Mouse (Mus musculus) adrenal gland, adult 8-10 months (tissue): ENCODE results near the gene Olfr1056. TPM values are rescaled to one million over a fixed set of nuclear protein-coding genes. Genes with fewer than 3 reads are reported as not detected.
"Not testable (repeated sequence)": the region's sequence is repeated elsewhere in the genome, so short reads cannot be mapped to it uniquely, and the experiment has no call there.

Experiments
- DNase-seq: peaks from one replicate; pipeline ENCODE4 v3.0.0; 2022
- total RNA-seq, 4 experiments: library from RNA; stranded (reverse); gene quantifications; 2 replicates each; pipeline ENCODE4 v1.2.4; 2022

Olfr1056 gene
- total RNA-seq: not detected

DNA sequence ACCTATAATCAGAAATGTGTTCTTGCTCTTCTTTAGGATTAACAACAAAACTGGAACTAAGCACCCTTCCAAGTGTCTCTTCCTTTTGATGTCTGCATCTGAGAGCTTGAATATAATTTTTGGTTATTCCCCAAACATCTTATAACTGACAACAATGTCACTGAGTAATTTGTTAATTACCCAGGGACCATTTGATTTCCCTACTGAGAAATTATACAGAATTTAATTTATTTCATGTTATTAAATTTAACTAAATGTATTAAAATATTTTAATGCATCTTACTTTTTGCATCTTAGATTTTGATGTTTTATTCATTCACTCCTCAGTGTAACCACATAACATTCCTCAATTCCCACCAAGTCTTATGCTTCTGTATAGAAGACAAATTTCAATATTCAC, at the start of gene Olfr1056:
Olfr1056 (minus strand) TSS at position 101 of the 400 bp plus-strand sequence.
- no peak for DNase-seq

- DNase-seq: no peak
These were observed 32.8 kb upstream of the Olfr1056 start for GRCm38 (mm10) chr2:86395114-86395513.

DNA sequence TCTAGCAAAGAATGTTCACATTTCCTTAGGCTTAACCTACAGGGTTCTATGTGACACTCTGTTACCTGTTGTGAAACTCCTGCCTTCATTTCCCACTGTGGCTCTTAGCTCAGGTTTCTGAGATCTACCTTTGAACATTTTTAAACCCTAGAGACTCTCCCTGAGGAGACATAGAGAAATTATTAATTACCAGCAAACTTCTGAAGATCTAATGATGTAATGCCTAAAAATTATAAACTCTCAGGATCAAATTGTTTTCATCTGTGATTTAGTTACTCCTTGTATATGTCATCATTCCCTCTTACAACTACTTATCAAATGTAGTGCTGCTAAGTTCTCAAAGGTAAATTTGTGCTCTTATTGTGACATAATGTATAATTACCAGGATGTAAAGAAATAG, 26.2 kb upstream of the Olfr1056 start, which contains the start of gene Olfr1058:
Olfr1058 (minus strand) TSS at position 101 of the 400 bp plus-strand sequence.
- DNase-seq: not testable (repeated sequence)

DNA sequence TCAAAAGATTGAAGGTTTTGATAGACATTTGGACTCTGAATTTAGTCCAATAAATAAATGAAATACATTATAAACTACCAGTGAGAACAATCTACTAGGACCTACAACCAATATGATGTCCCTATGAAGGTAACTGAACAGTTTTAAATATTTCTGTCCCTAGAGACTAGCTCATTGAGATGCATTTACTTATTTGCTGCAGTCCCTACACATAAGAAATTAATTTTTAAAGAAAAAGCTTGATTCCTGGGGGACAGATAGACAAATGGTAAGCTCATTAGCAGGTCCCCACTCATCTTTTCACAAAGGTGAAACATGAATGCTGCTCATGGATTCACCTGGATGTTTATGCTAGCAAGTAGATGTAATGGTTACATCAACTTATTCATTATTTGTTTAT, 16.0 kb upstream of the Olfr1056 start, which contains the start of gene Olfr1057:
Olfr1057 (minus strand) TSS at position 101 of the 400 bp plus-strand sequence.
- no peak for DNase-seq

DNA sequence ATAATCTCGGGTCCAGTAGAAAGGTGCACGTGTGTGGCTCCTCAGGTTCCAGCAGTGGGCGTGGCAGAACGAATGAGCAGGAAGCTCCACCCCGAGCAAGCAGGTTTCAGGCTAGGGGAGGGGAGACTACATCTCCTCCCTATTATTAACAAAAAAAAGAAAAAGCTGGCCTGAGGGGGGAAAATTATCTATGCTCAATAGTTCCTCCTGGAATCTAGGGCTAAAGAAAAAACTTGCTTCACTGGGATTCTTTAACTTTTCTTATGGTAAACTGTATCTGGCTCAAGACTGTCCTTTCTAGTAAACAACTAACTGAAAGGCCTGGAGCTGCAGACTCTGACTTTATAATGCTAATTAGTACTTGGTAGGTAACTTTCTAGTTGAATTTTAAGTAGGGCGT, 4.1 kb upstream of the Olfr1056 start:
- not testable (repeated sequence) for DNase-seq

- not testable (repeated sequence) for DNase-seq
These were observed 10.5 kb downstream of the Olfr1056 start for GRCm38 (mm10) chr2:86351751-86352150.

- DNase-seq: no peak
These were observed 12.1 kb downstream of the Olfr1056 start, which contains the start of gene Olfr1055 for GRCm38 (mm10) chr2:86350184-86350583. Gene Olfr1055 (minus strand): TSS chr2:86350284.

- DNase-seq: no peak
These were observed 26.9 kb downstream of the Olfr1056 start, which contains the start of gene Olfr1054 for GRCm38 (mm10) chr2:86335333-86335732. Gene Olfr1054 (minus strand): TSS chr2:86335433.

GRCm38 (mm10) chr2:86315184-86315583, 47.1 kb downstream of the Olfr1056 start, which contains the start of gene Olfr1053:
Gene Olfr1053 (minus strand): TSS chr2:86315284.
- DNase-seq: no peak

Other genes with a start within 250 kb of the Olfr1056 start
- not detected for gene Olfr1039, start 226.5 kb downstream of the Olfr1056 start, total RNA-seq
- not detected for gene Olfr1040, start 215.7 kb downstream of the Olfr1056 start, total RNA-seq
- gene Olfr1042, start 200.6 kb downstream of the Olfr1056 start, total RNA-seq: not detected
- not detected for gene Olfr1043, start 194.9 kb downstream of the Olfr1056 start, total RNA-seq
- gene Olfr1044, start 184.6 kb downstream of the Olfr1056 start, total RNA-seq: not detected
- gene Olfr52, start 176.8 kb downstream of the Olfr1056 start, total RNA-seq: not detected
- not detected for gene Olfr1045, start 159.5 kb downstream of the Olfr1056 start, total RNA-seq
- not detected for gene Olfr1046, start 143.2 kb downstream of the Olfr1056 start, total RNA-seq
- gene Olfr1047, start 131.1 kb downstream of the Olfr1056 start, total RNA-seq: not detected
- gene Olfr1048, start 122.2 kb downstream of the Olfr1056 start, total RNA-seq: not detected
- gene Olfr1049, start 104.1 kb downstream of the Olfr1056 start, total RNA-seq: not detected
- gene Olfr1051, start 83.4 kb downstream of the Olfr1056 start, total RNA-seq: not detected
- gene Olfr1052, start 70.0 kb downstream of the Olfr1056 start, total RNA-seq: not detected
- gene Olfr1053, start 47.2 kb downstream of the Olfr1056 start, total RNA-seq: not detected
- gene Olfr1054, start 27.0 kb downstream of the Olfr1056 start, total RNA-seq: not detected
- not detected for gene Olfr1055, start 12.2 kb downstream of the Olfr1056 start, total RNA-seq
- not detected for gene Olfr1057, start 15.9 kb upstream of the Olfr1056 start, total RNA-seq
- not detected for gene Olfr1058, start 26.1 kb upstream of the Olfr1056 start, total RNA-seq
- not detected for gene Olfr1061, start 51.6 kb upstream of the Olfr1056 start, total RNA-seq
- gene Olfr1062, start 64.3 kb upstream of the Olfr1056 start, total RNA-seq: not detected
- not detected for gene Olfr1065, start 88.1 kb upstream of the Olfr1056 start, total RNA-seq
- not detected for gene Olfr1066, start 93.8 kb upstream of the Olfr1056 start, total RNA-seq
- not detected for gene Olfr228, start 124.9 kb upstream of the Olfr1056 start, total RNA-seq
- not detected for gene Olfr1076, start 146.0 kb upstream of the Olfr1056 start, total RNA-seq
- gene Olfr1079, start 180.0 kb upstream of the Olfr1056 start, total RNA-seq: not detected
- not detected for gene Olfr1080, start 195.8 kb upstream of the Olfr1056 start, total RNA-seq
- gene Olfr1082, start 236.5 kb upstream of the Olfr1056 start, total RNA-seq: not detected